Mouse (Mus musculus): Measurements from ENCODE around the gene Olfr2.
A peak's percentile ranks its signal among the peaks of the same experiment; 100 is the strongest.
"Not testable (repeated sequence)": the region's sequence is repeated elsewhere in the genome, so short reads cannot be mapped to it uniquely, and the experiment has no call there.

The Olfr2 gene

GRCm38 (mm10) chr7:107005972-107006371 lies at the start of gene Olfr2:
TSS of gene Olfr2 (minus strand) at chr7:107006072.
- DNase-seq (ENCODE audit: low spot score) = no peak

- no peak for DNase-seq (ENCODE audit: low spot score)
Observed at GRCm38 (mm10) chr7:107047578-107047977, 41.7 kb upstream of the Olfr2 start.

- DNase-seq (ENCODE audit: low spot score) = peak; percentile 18
Observed at GRCm38 (mm10) chr7:107045833-107046232, 40.0 kb upstream of the Olfr2 start.

GRCm38 (mm10) chr7:107044407-107044806 lies 38.5 kb upstream of the Olfr2 start:
- no peak for DNase-seq (ENCODE audit: low spot score)

GRCm38 (mm10) chr7:107043136-107043535 lies 37.3 kb upstream of the Olfr2 start:
- DNase-seq (ENCODE audit: low spot score) = no peak

GRCm38 (mm10) chr7:107039934-107040563 lies 34.2 kb upstream of the Olfr2 start:
- DNase-seq (ENCODE audit: low spot score) = no peak

- no peak for DNase-seq (ENCODE audit: low spot score)
Observed at GRCm38 (mm10) chr7:107030874-107031273, 25.0 kb upstream of the Olfr2 start, which contains the start of gene Olfr713. TSS of gene Olfr713 (plus strand) at chr7:107031174.

- DNase-seq (ENCODE audit: low spot score) = no peak
Observed at GRCm38 (mm10) chr7:107004169-107004568, 1.7 kb downstream of the Olfr2 start.

- no peak for DNase-seq (ENCODE audit: low spot score)
Observed at GRCm38 (mm10) chr7:107000798-107001197, 5.1 kb downstream of the Olfr2 start.

GRCm38 (mm10) chr7:106985236-106985635 lies 20.6 kb downstream of the Olfr2 start:
- no peak for DNase-seq (ENCODE audit: low spot score)

- no peak for DNase-seq (ENCODE audit: low spot score)
Observed at GRCm38 (mm10) chr7:106975353-106975752, 30.5 kb downstream of the Olfr2 start, which contains the start of gene Olfr711. TSS of gene Olfr711 (minus strand) at chr7:106975453.

- not testable (repeated sequence) for DNase-seq (ENCODE audit: low spot score)
Observed at GRCm38 (mm10) chr7:106967503-106967902, 38.4 kb downstream of the Olfr2 start.

GRCm38 (mm10) chr7:106963837-106964236 lies 42.0 kb downstream of the Olfr2 start, which contains the start of gene Olfr6:
TSS of gene Olfr6 (minus strand) at chr7:106963937.
- DNase-seq (ENCODE audit: low spot score) = no peak

- no peak for DNase-seq (ENCODE audit: low spot score)
Observed at GRCm38 (mm10) chr7:106948212-106948611, 57.7 kb downstream of the Olfr2 start, which contains the start of gene Olfr710. TSS of gene Olfr710 (minus strand) at chr7:106948312.
